Mouse (Mus musculus) liver, embryonic 11.5 days (tissue): ENCODE results near the gene 4931428L18Rik. TPM values are rescaled to one million over a fixed set of nuclear protein-coding genes. Genes with fewer than 3 reads are reported as not detected.

Experiments used
- ATAC-seq: fragments of 200-750 bp; cut with Nextera tagmentation; replicated peaks from 2 replicates; pipeline ENCODE4 v1.8.0; 2017; ENCODE audit warnings: moderate number of reproducible peaks, mild to moderate bottlenecking, moderate TSS enrichment, moderate library complexity; ENCODE audit not compliant: low FRiP score
- DNase-seq: peaks from one replicate; pipeline ENCODE4 v3.0.0-alpha.2; 2017; ENCODE audit warnings: low spot score
- H3K27ac ChIP-seq: fragments of 300-500 bp; sonication (generic); 2 replicates; pipeline ENCODE4 v1.5.1; 2014; ENCODE audit warnings: mild to moderate bottlenecking, low read depth, low read length, control low read depth
- H3K27me3 ChIP-seq: fragments of 300-500 bp; sonication (generic); replicated peaks from 2 replicates; pipeline ENCODE4 v1.6.1; 2014; ENCODE audit warnings: low read length, mixed read lengths; ENCODE audit not compliant: control insufficient read depth, insufficient read depth
- H3K36me3 ChIP-seq: fragments of 300-500 bp; sonication (generic); 2 replicates; pipeline ENCODE4 v1.6.1; 2014; ENCODE audit warnings: mild to moderate bottlenecking, low read length, moderate library complexity, mixed read lengths; ENCODE audit not compliant: control insufficient read depth, insufficient read depth
- H3K4me1 ChIP-seq: fragments of 300-500 bp; sonication (generic); replicated peaks from 2 replicates; pipeline ENCODE4 v1.6.1; 2014; ENCODE audit warnings: low read length, mixed read lengths; ENCODE audit not compliant: control insufficient read depth, insufficient read depth
- H3K4me2 ChIP-seq: fragments of 300-500 bp; sonication (generic); 2 replicates; pipeline ENCODE4 v1.6.1; 2014; ENCODE audit warnings: mild to moderate bottlenecking, control low read depth, moderate library complexity
- H3K4me3 ChIP-seq: fragments of 300-500 bp; sonication (generic); 2 replicates; pipeline ENCODE4 v1.5.1; 2014; ENCODE audit warnings: low read depth, low read length, control low read depth
- H3K9ac ChIP-seq: fragments of 300-500 bp; sonication (generic); 2 replicates; pipeline ENCODE4 v1.6.1; 2014; ENCODE audit warnings: low read depth, low read length, control low read depth
- H3K9me3 ChIP-seq: fragments of 300-500 bp; sonication (generic); 2 replicates; pipeline ENCODE4 v1.6.1; 2016; ENCODE audit warnings: low read length, inconsistent platforms, mixed read lengths; ENCODE audit not compliant: control insufficient read depth
- WGBS: fragments of 180-500 bp; shearing (Covaris S2); extraction: QIAGEN DNeasy Blood & Tissue Kit; methylation state at CpG from one replicate; pipeline ENCODE4 v1.1.7; 2014; 5-methylcytosine and 5-hydroxymethylcytosine counted together
- polyA plus RNA-seq: library from polyadenylated mRNA; unstranded; fragments of >200 nt; fragmentation: Nextera tagmentation; extraction: Ambion mirVana; gene quantifications from 2 replicates; pipeline ENCODE4 v1.2.1, GENCODE M21; 2014

Gene 4931428L18Rik
- polyA plus RNA-seq, 1 experiment from 2014 or later: not detected

- Histone ChIP-seq H3K4me2 (no peak overlapping the region), H3K4me3 (no peak overlapping the region), H3K4me1 (no peaks in the 10 kb centered on the region), H3K27ac (no peak overlapping the region), H3K36me3 (no peaks in the 10 kb centered on the region), H3K27me3 (no peaks in the 10 kb centered on the region), H3K9me3 (no peaks in the 10 kb centered on the region), H3K9ac (no peak overlapping the region)
- DNase-seq (no peak), ATAC-seq (no peak)
- WGBS: 86% methylated on average over 10 of the region's 10 CpGs
Observed at GRCm38 (mm10) chr1:31203771-31204170, 18.7 kb downstream of the 4931428L18Rik start.

GRCm38 (mm10) chr1:31196959-31197358 is 25.5 kb downstream of the 4931428L18Rik start:
- no peaks in the 10 kb centered on the region for H3K9me3 ChIP-seq
- no peak overlapping the region for H3K27ac ChIP-seq
- H3K4me1 ChIP-seq: no peaks in the 10 kb centered on the region
- no peak overlapping the region for H3K9ac ChIP-seq
- H3K4me2 ChIP-seq: no peak overlapping the region
- DNase-seq (no peak), ATAC-seq (no peak)
- no peaks in the 10 kb centered on the region for H3K36me3 ChIP-seq
- 88% methylated on average over 3 of the region's 3 CpGs for WGBS
- H3K27me3 ChIP-seq: no peaks in the 10 kb centered on the region
- H3K4me3 ChIP-seq: no peak overlapping the region

GRCm38 (mm10) chr1:31195633-31196032 is 26.9 kb downstream of the 4931428L18Rik start:
- H3K27me3 ChIP-seq: no peaks in the 10 kb centered on the region
- H3K36me3 ChIP-seq: no peaks in the 10 kb centered on the region
- 75% methylated on average over 1 of the region's 1 CpGs for WGBS
- H3K27ac ChIP-seq: no peak overlapping the region
- no peak for DNase-seq
- H3K9me3 ChIP-seq: no peaks in the 10 kb centered on the region
- H3K4me1 ChIP-seq: no peaks in the 10 kb centered on the region
- no peak for ATAC-seq
- no peak overlapping the region for H3K9ac ChIP-seq
- H3K4me2 ChIP-seq: no peak overlapping the region
- H3K4me3 ChIP-seq: no peak overlapping the region

GRCm38 (mm10) chr1:31190237-31190866 is 32.1 kb downstream of the 4931428L18Rik start:
- Histone ChIP-seq H3K9ac (no peak overlapping the region), H3K4me3 (no peak overlapping the region), H3K36me3 (no peaks in the 10 kb centered on the region), H3K27ac (no peak overlapping the region), H3K9me3 (no peaks in the 10 kb centered on the region), H3K27me3 (no peaks in the 10 kb centered on the region), H3K4me2 (no peak overlapping the region), H3K4me1 (no peaks in the 10 kb centered on the region)
- DNase-seq: no peak
- ATAC-seq: no peak
- 73% methylated on average over 10 of the region's 10 CpGs for WGBS

- ATAC-seq (no peak), DNase-seq (no peak)
- WGBS: 67% methylated on average over 1 of the region's 1 CpGs
- Histone ChIP-seq H3K36me3 (no peaks in the 10 kb centered on the region), H3K4me3 (no peak overlapping the region), H3K27ac (no peak overlapping the region), H3K4me2 (no peak overlapping the region), H3K9ac (no peak overlapping the region), H3K4me1 (no peaks in the 10 kb centered on the region), H3K9me3 (no peaks in the 10 kb centered on the region), H3K27me3 (no peaks in the 10 kb centered on the region)
Observed at GRCm38 (mm10) chr1:31178264-31178663, 44.2 kb downstream of the 4931428L18Rik start.

- WGBS: 78% methylated on average over 5 of the region's 5 CpGs
- Histone ChIP-seq H3K9me3 (no peaks in the 10 kb centered on the region), H3K4me3 (no peak within 1 kb of the TSS), H3K4me1 (no peaks in the 10 kb centered on the region), H3K9ac (no peak within 1 kb of the TSS), H3K4me2 (no peak within 1 kb of the TSS), H3K27ac (no peak within 1 kb of the TSS), H3K36me3 (no peaks in the 10 kb centered on the region), H3K27me3 (no peaks in the 10 kb centered on the region)
- DNase-seq: no peak
- no peak for ATAC-seq
Observed at GRCm38 (mm10) chr1:31176101-31176500, 46.4 kb downstream of the 4931428L18Rik start, which contains the start of gene Lgsn. TSS of gene Lgsn (plus strand) at chr1:31176401.

- Histone ChIP-seq H3K9ac (no peak overlapping the region), H3K4me1 (no peaks in the 10 kb centered on the region), H3K27ac (no peak overlapping the region), H3K36me3 (no peaks in the 10 kb centered on the region), H3K27me3 (no peaks in the 10 kb centered on the region), H3K4me2 (no peak overlapping the region), H3K9me3 (no peaks in the 10 kb centered on the region), H3K4me3 (no peak overlapping the region)
- no peak for ATAC-seq
- no peak for DNase-seq
- 66% methylated on average over 3 of the region's 3 CpGs for WGBS
Observed at GRCm38 (mm10) chr1:31175401-31175800, 47.1 kb downstream of the 4931428L18Rik start.

GRCm38 (mm10) chr1:31165326-31166121 is 57.0 kb downstream of the 4931428L18Rik start:
- WGBS: 83% methylated on average over 7 of the region's 7 CpGs
- H3K36me3 ChIP-seq: no peaks in the 10 kb centered on the region
- H3K9me3 ChIP-seq: no peaks in the 10 kb centered on the region
- no peaks in the 10 kb centered on the region for H3K4me1 ChIP-seq
- H3K4me3 ChIP-seq: no peak overlapping the region
- no peak overlapping the region for H3K27ac ChIP-seq
- no peak overlapping the region for H3K4me2 ChIP-seq
- ATAC-seq: no peak
- DNase-seq: no peak
- no peaks in the 10 kb centered on the region for H3K27me3 ChIP-seq
- H3K9ac ChIP-seq: no peak overlapping the region
